Mouse (Mus musculus): ENCODE measurements at regions not wholly inside any gene's neighbourhood (a gene's known extent, or its start where the extent isn't known, plus 50 kb on each side); places are given as distances from the start of the nearest gene placed in this dataset.
A peak's percentile ranks its signal among the peaks of the same experiment; 100 is the strongest.

- DNase-seq (ENCODE audit: extremely low spot score in 1 of 2, low spot score in 2 of 2), result no peak
- intact Hi-C loops (cut with DNase I), result no loop called here
These were observed 58.8 kb upstream of the L3mbtl3 start for GRCm38 (mm10) chr10:26434586-26434985.

GRCm38 (mm10) chr10:26440720-26441119 lies 64.9 kb upstream of the L3mbtl3 start:
- DNase-seq (ENCODE audit: extremely low spot score in 1 of 2, low spot score in 2 of 2), result no peak
- intact Hi-C loops (cut with DNase I), result no loop called here

GRCm38 (mm10) chr10:26484311-26484710 lies 108.5 kb upstream of the L3mbtl3 start:
- intact Hi-C loops (cut with DNase I), result no loop called here
- no peak for DNase-seq (ENCODE audit: extremely low spot score in 1 of 2, low spot score in 2 of 2)

GRCm38 (mm10) chr10:26491351-26491750 lies 115.6 kb upstream of the L3mbtl3 start:
- no peak for DNase-seq (ENCODE audit: extremely low spot score in 1 of 2, low spot score in 2 of 2)
- intact Hi-C loops (cut with DNase I), result loop anchor here (5.0 to 10.0 kb wide), 2 partner anchors 119 to 403 kb away; no protein-coding TSS in a partner anchor

GRCm38 (mm10) chr10:26492146-26492545 lies 116.4 kb upstream of the L3mbtl3 start:
- no peak for DNase-seq (ENCODE audit: extremely low spot score in 1 of 2, low spot score in 2 of 2)
- intact Hi-C loops (cut with DNase I), result loop anchor here (5.0 to 10.0 kb wide), 2 partner anchors 120 to 403 kb away; no protein-coding TSS in a partner anchor

GRCm38 (mm10) chr10:26492856-26493484 lies 117.2 kb upstream of the L3mbtl3 start:
- intact Hi-C loops (cut with DNase I), result loop anchor here (5.0 to 10.0 kb wide), 2 partner anchors 121 to 402 kb away; no protein-coding TSS in a partner anchor
- no peak for DNase-seq (ENCODE audit: extremely low spot score in 1 of 2, low spot score in 2 of 2)

GRCm38 (mm10) chr10:26493801-26494200 lies 118.0 kb upstream of the L3mbtl3 start:
- DNase-seq (ENCODE audit: extremely low spot score in 1 of 2, low spot score in 2 of 2), result no peak

GRCm38 (mm10) chr10:26494380-26494781 lies 118.6 kb upstream of the L3mbtl3 start:
- peak in 1 of 2 experiments; percentile 32 for DNase-seq (ENCODE audit: extremely low spot score in 1 of 2, low spot score in 2 of 2)
- intact Hi-C loops (cut with DNase I), result loop anchor here (5.0 to 10.0 kb wide), 2 partner anchors 122 to 400 kb away; no protein-coding TSS in a partner anchor

More at GRCm38 (mm10) chr10:26493801-26494200, 118.0 kb upstream of the L3mbtl3 start:
- intact Hi-C loops (cut with DNase I), result loop anchor here (5.0 to 10.0 kb wide), 2 partner anchors 122 to 401 kb away; no protein-coding TSS in a partner anchor

GRCm38 (mm10) chr10:26500265-26500935 lies 124.6 kb upstream of the L3mbtl3 start:
- intact Hi-C loops (cut with DNase I), result no loop called here
- no peak for DNase-seq (ENCODE audit: extremely low spot score in 1 of 2, low spot score in 2 of 2)

GRCm38 (mm10) chr10:26520879-26521278 lies 145.1 kb upstream of the L3mbtl3 start:
- no peak for DNase-seq (ENCODE audit: extremely low spot score in 1 of 2, low spot score in 2 of 2)
- intact Hi-C loops (cut with DNase I), result no loop called here

GRCm38 (mm10) chr10:26525848-26526546 lies 150.2 kb upstream of the L3mbtl3 start:
- no peak for DNase-seq (ENCODE audit: extremely low spot score in 1 of 2, low spot score in 2 of 2)
- intact Hi-C loops (cut with DNase I), result no loop called here

- DNase-seq (ENCODE audit: extremely low spot score in 1 of 2, low spot score in 2 of 2), result no peak
- intact Hi-C loops (cut with DNase I), result loop anchor here (2.0 kb wide), 1 partner anchor 167 kb away; no protein-coding TSS in a partner anchor
These were observed 164.4 kb upstream of the L3mbtl3 start for GRCm38 (mm10) chr10:26540189-26540588.

GRCm38 (mm10) chr10:26544061-26544460 lies 168.3 kb upstream of the L3mbtl3 start:
- intact Hi-C loops (cut with DNase I), result no loop called here
- no peak for DNase-seq (ENCODE audit: extremely low spot score in 1 of 2, low spot score in 2 of 2)

GRCm38 (mm10) chr10:26544796-26545195 lies 169.0 kb upstream of the L3mbtl3 start:
- intact Hi-C loops (cut with DNase I), result no loop called here
- DNase-seq (ENCODE audit: extremely low spot score in 1 of 2, low spot score in 2 of 2), result no peak

GRCm38 (mm10) chr10:26556246-26556645 lies 180.5 kb upstream of the L3mbtl3 start:
- intact Hi-C loops (cut with DNase I), result no loop called here
- no peak for DNase-seq (ENCODE audit: extremely low spot score in 1 of 2, low spot score in 2 of 2)

- intact Hi-C loops (cut with DNase I), result no loop called here
- no peak for DNase-seq (ENCODE audit: extremely low spot score in 1 of 2, low spot score in 2 of 2)
These were observed 182.3 kb upstream of the L3mbtl3 start for GRCm38 (mm10) chr10:26558118-26558517.

GRCm38 (mm10) chr10:26559323-26559722 lies 183.6 kb upstream of the L3mbtl3 start:
- intact Hi-C loops (cut with DNase I), result no loop called here
- no peak for DNase-seq (ENCODE audit: extremely low spot score in 1 of 2, low spot score in 2 of 2)

- no peak for DNase-seq (ENCODE audit: extremely low spot score in 1 of 2, low spot score in 2 of 2)
These were observed 184.7 kb upstream of the L3mbtl3 start for GRCm38 (mm10) chr10:26560456-26560855.

GRCm38 (mm10) chr10:26564462-26564861 lies 188.7 kb upstream of the L3mbtl3 start:
- intact Hi-C loops (cut with DNase I), result no loop called here
- DNase-seq (ENCODE audit: extremely low spot score in 1 of 2, low spot score in 2 of 2), result peak; percentile 31 to 71

More at GRCm38 (mm10) chr10:26560456-26560855, 184.7 kb upstream of the L3mbtl3 start:
- intact Hi-C loops (cut with DNase I), result no loop called here
